Mouse (Mus musculus): Measurements from ENCODE around the gene Cldn5.

The Cldn5 gene

GRCm38 (mm10) chr16:18776556-18777100 lies at the start of gene Cldn5:
Gene Cldn5 (plus strand): TSS chr16:18776847.
- no peak for DNase-seq

GRCm38 (mm10) chr16:18727536-18728499 lies 48.8 kb upstream of the Cldn5 start:
- DNase-seq = no peak

- DNase-seq = no peak
Observed at GRCm38 (mm10) chr16:18729185-18729584, 47.5 kb upstream of the Cldn5 start.

- no peak for DNase-seq
Observed at GRCm38 (mm10) chr16:18730640-18731039, 46.0 kb upstream of the Cldn5 start.

- DNase-seq = no peak
Observed at GRCm38 (mm10) chr16:18733100-18733956, 43.3 kb upstream of the Cldn5 start.

- no peak for DNase-seq
Observed at GRCm38 (mm10) chr16:18738303-18738702, 38.3 kb upstream of the Cldn5 start.

GRCm38 (mm10) chr16:18746268-18747122 lies 30.2 kb upstream of the Cldn5 start:
- DNase-seq = no peak

- DNase-seq = no peak
Observed at GRCm38 (mm10) chr16:18751101-18751500, 25.5 kb upstream of the Cldn5 start.

GRCm38 (mm10) chr16:18751885-18752499 lies 24.7 kb upstream of the Cldn5 start:
- no peak for DNase-seq

GRCm38 (mm10) chr16:18761734-18762133 lies 14.9 kb upstream of the Cldn5 start:
- DNase-seq = no peak

- no peak for DNase-seq
Observed at GRCm38 (mm10) chr16:18762960-18763359, 13.7 kb upstream of the Cldn5 start.

- no peak for DNase-seq
Observed at GRCm38 (mm10) chr16:18766390-18766789, 10.3 kb upstream of the Cldn5 start.

- DNase-seq = no peak
Observed at GRCm38 (mm10) chr16:18769501-18769900, 7.1 kb upstream of the Cldn5 start.

GRCm38 (mm10) chr16:18773936-18774335 lies 2.7 kb upstream of the Cldn5 start:
- no peak for DNase-seq

GRCm38 (mm10) chr16:18775621-18776555 lies 759 bp upstream of the Cldn5 start:
- no peak for DNase-seq

- no peak for DNase-seq
Observed at GRCm38 (mm10) chr16:18777101-18778080, 744 bp downstream of the Cldn5 start.

GRCm38 (mm10) chr16:18778461-18778860 lies 1.8 kb downstream of the Cldn5 start:
- DNase-seq = no peak

- no peak for DNase-seq
Observed at GRCm38 (mm10) chr16:18781810-18782209, 5.2 kb downstream of the Cldn5 start.

GRCm38 (mm10) chr16:18785025-18785424 lies 8.4 kb downstream of the Cldn5 start:
- DNase-seq = no peak
